8 mouse cellular contexts compared by ENCODE assay signal in the genomic region with DNA sequence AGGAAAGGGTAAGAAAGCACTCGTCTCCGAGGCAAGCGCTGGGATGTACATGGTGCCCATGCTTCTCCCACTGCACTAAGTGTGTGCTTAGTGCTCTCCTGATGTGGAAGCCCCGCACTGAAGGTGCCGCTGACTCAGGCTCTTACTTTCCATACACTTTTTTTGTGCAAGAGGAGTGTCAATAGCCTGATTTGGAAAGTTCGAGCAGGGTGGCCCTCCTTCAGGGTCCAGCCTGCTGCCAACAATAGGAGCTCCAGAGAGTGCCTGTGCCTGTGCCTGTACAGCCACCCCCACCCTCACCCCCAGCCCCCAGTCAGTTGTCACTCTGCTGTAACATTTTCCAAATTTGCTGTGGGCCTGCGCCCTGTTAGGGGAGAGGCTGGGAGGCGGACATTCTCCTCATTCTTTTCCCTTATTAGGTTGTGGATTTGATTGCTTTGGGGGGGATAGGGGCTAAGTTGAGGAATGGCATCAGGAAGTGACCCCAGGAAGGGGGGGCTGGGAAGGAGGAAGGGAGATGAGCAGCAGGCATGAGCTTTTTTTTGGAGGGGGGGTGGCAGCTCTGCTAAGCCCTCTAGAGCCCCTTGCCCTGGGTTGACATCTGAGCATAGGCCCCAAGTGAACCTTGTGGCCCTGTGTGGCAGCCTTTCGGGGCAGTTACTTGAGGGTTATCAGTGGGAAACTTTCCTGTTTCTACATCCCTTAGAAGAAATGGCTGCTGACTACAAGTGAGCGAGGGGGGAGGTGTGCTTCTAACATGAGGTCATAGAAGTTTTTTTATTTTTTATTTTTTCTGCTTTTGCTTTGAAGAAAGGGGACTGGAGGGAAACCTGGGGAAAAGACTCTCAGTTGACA. TPM values are rescaled to one million over a fixed set of nuclear protein-coding genes. Genes with fewer than 3 reads are reported as not detected.
DNase-seq lines count a peak whose midpoint lies in the region; ATAC-seq and TF ChIP-seq lines count a peak whose summit lies in the region.

No protein-coding gene starts in this region.

- no peak for DNase-seq in left cerebral cortex, adult 2 months (ENCODE audit: extremely low spot score in 1 of 2, low spot score in 2 of 2)
- no peak for DNase-seq in left cerebral cortex, adult 8-10 months (ENCODE audit: low spot score in 2 of 2)
- DNase-seq in limb, embryonic 10.5 days (ENCODE audit: low spot score), result peak; percentile 73
- DNase-seq in neural tube, embryonic 10.5 days (ENCODE audit: extremely low spot score, low spot score), result peak; percentile 48
- no peak for DNase-seq in left cerebral cortex, adult 9 months (ENCODE audit: low spot score in 2 of 2)
- DNase-seq in adrenal gland, postnatal 25 days, result no peak
- DNase-seq in T-cell, adult 2 months (ENCODE audit: low spot score), result no peak

- no peaks in the 10 kb centered on the region for H3K27me3 ChIP-seq in forebrain, embryonic 16.5 days (replicated peaks; ENCODE audit: control insufficient read depth, insufficient read depth, low read length)
- H3K27me3 ChIP-seq in limb, embryonic 10.5 days (ENCODE audit: low read depth, poor library complexity, severe bottlenecking), result no peaks in the 10 kb centered on the region

- no peak for TF ChIP-seq CTCF in left cerebral cortex, adult 2 months (IDR thresholded peaks at IDR 0.05)

- H3K4me3 ChIP-seq in left cerebral cortex, adult 2 months, result no peak overlapping the region
- no peak overlapping the region for H3K4me3 ChIP-seq in forebrain, embryonic 16.5 days (replicated peaks; ENCODE audit: low read length)
- H3K4me3 ChIP-seq in limb, embryonic 10.5 days, result peak overlapping the region; percentile 20

- no peaks in the 10 kb centered on the region for H3K36me3 ChIP-seq in forebrain, embryonic 16.5 days (ENCODE audit: control insufficient read depth, insufficient read depth)
- H3K36me3 ChIP-seq in limb, embryonic 10.5 days, result peaks cover 56% of the 10 kb centered on the region

- intact Hi-C loops in left cerebral cortex, adult 2 months (cut with DNase I), result no loop called here

- no peaks in the 10 kb centered on the region for H3K9me3 ChIP-seq in forebrain, embryonic 16.5 days (ENCODE audit: control insufficient read depth, low read length)
- H3K9me3 ChIP-seq in limb, embryonic 10.5 days (replicated peaks), result no peaks in the 10 kb centered on the region

- WGBS in forebrain, embryonic 16.5 days, result 12% methylated on average over 10 of the region's 10 CpGs
- 10% methylated on average over 10 of the region's 10 CpGs for WGBS in limb, embryonic 10.5 days

- H3K9ac ChIP-seq in forebrain, embryonic 16.5 days (replicated peaks; ENCODE audit: low read depth, low read length), result no peak overlapping the region

- peaks cover 22% of the 10 kb centered on the region for H3K4me1 ChIP-seq in forebrain, embryonic 16.5 days (replicated peaks; ENCODE audit: control insufficient read depth, insufficient read depth, low read length)
- peaks cover 85% of the 10 kb centered on the region for H3K4me1 ChIP-seq in limb, embryonic 10.5 days

- peak overlapping the region; percentile 70 for H3K27ac ChIP-seq in left cerebral cortex, adult 2 months
- H3K27ac ChIP-seq in forebrain, embryonic 16.5 days (ENCODE audit: low read length), result peak overlapping the region; percentile 59
- peak overlapping the region; percentile 88 for H3K27ac ChIP-seq in limb, embryonic 10.5 days

- ATAC-seq in forebrain, embryonic 16.5 days, result peak; percentile 32; the same call in 1 of the 2 replicates

- H3K4me2 ChIP-seq in forebrain, embryonic 16.5 days (ENCODE audit: low read length), result no peak overlapping the region; the same call in 1 of the 2 replicates

RNA-seq across cellular contexts. Expression of a gene that starts 16.5 kb away (rescaled TPM):
- total RNA-seq in left cerebral cortex, adult 2 months (2021), result 100 to 1,000 TPM; 196 to 199 TPM
- total RNA-seq in left cerebral cortex, adult 8-10 months (2022), result 100 to 1,000 TPM; 161 to 178 (median 177) TPM
- 150 and 155 TPM in 2 replicates for polyA plus RNA-seq in forebrain, embryonic 16.5 days (2015; fragmentation: Nextera tagmentation; extraction: Ambion mirVana)
- polyA plus RNA-seq in limb, embryonic 10.5 days (2016; fragmentation: Nextera tagmentation; extraction: Ambion mirVana), result 253 and 285 TPM in 2 replicates
- total RNA-seq in adrenal gland, postnatal 25 days (2021), result 204 and 206 TPM in 2 replicates

RNA-seq across cellular contexts. Expression of a gene that starts 36.0 kb away (rescaled TPM):
- total RNA-seq in left cerebral cortex, adult 2 months (2021), result 100 to 1,000 TPM; 179 to 192 TPM
- 100 to 1,000 TPM; 197 to 208 (median 204) TPM for total RNA-seq in left cerebral cortex, adult 8-10 months (2022)
- 296 and 297 TPM in 2 replicates for polyA plus RNA-seq in forebrain, embryonic 16.5 days (2015; fragmentation: Nextera tagmentation; extraction: Ambion mirVana)
- 446 and 467 TPM in 2 replicates for polyA plus RNA-seq in limb, embryonic 10.5 days (2016; fragmentation: Nextera tagmentation; extraction: Ambion mirVana)
- 222 and 254 TPM in 2 replicates for total RNA-seq in adrenal gland, postnatal 25 days (2021)

RNA-seq across cellular contexts. Expression of a gene that starts 36.2 kb away (rescaled TPM):
- 1 to 10 TPM; 1.8 to 2.3 TPM for total RNA-seq in left cerebral cortex, adult 2 months (2021)
- 1 to 10 TPM in 3 of 4 experiments, under 1 TPM in 1; 0.99 to 3.7 (median 2.1) TPM for total RNA-seq in left cerebral cortex, adult 8-10 months (2022)
- polyA plus RNA-seq in forebrain, embryonic 16.5 days (2015; fragmentation: Nextera tagmentation; extraction: Ambion mirVana), result 6.7 and 10.0 TPM in 2 replicates
- polyA plus RNA-seq in limb, embryonic 10.5 days (2016; fragmentation: Nextera tagmentation; extraction: Ambion mirVana), result 18.9 and 19.4 TPM in 2 replicates
- 1.1 and 1.4 TPM in 2 replicates for total RNA-seq in adrenal gland, postnatal 25 days (2021)

Comparison
In these comparisons a context has a peak if more than half of its experiments do, and no peak if none do; other contexts are left out.
1. DNase-seq: peak in limb, embryonic 10.5 days (single experiment) and neural tube, embryonic 10.5 days (single experiment); none in left cerebral cortex, adult 2 months (0 of 2), left cerebral cortex, adult 8-10 months (0 of 2), left cerebral cortex, adult 9 months (0 of 2), adrenal gland, postnatal 25 days (single experiment) and T-cell, adult 2 months (single experiment).
2. Peak in every context shown above with its lines, with median percentiles within 50 percentile points of each other: H3K27ac ChIP-seq.